Mouse (Mus musculus): ENCODE data around the gene 9130204L05Rik.

Gene 9130204L05Rik

DNA sequence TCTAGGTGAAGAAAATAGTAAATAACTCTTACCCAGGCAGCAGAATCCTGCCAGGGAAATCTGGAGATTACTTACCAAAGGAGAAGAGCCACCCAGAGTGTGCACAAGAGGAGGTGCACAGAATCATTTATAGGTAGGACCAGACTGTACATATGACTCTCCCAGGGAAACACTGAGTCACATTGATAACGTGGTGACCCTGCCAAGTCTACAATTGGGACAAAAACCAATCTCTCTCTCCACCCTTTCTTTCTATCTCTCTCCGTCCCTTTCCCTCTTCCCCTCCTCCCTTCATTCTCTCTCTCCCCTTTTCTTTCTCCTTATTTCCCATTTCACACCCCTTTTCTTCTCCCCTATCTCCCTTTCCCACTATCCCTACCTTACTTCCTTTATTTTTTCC is at the start of gene 9130204L05Rik:
9130204L05Rik (minus strand) TSS at position 101 of the 400 bp plus-strand sequence.
- no peak for DNase-seq (ENCODE audit: low read depth)

DNA sequence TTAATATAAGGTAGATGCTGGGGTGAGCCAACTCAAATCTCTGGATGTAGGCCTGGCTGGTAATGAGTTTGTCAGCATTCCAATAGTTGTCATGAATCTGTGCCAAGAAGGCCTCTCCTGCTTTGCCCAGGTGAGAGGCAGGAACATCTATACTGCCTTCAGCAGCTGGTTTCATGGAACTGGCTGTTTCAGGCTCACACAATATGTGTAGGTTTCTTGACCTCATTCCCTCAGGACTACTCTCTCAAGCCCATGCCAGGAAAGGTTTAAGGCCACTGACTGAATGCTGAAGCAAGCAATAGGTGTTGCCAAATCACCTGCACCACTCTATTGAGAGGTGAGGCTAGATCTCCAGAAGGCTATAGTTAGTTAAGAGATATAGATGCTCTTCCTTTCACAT is 18.1 kb upstream of the 9130204L05Rik start:
- no peak for DNase-seq (ENCODE audit: low read depth)

DNA sequence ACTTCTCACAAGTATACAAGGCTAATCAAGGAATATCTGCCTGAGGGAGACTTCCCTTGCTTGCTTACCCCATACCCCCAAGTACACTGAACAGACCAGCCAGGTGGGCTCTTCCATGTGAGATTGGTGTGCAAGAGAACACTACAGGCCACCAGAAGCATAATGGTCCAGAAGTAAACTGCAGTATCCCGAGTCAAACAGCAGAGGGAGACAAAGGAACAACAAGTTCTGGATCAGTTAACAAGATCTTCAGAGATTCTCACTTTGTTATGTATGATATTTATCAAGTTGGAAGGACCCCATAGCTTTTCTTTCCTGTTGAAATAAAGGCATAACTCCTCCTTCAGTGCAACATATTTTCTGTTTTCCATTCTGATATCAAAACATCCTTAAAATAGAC is 31.4 kb downstream of the 9130204L05Rik start:
- peak; percentile 56 for DNase-seq (ENCODE audit: low read depth)

DNA sequence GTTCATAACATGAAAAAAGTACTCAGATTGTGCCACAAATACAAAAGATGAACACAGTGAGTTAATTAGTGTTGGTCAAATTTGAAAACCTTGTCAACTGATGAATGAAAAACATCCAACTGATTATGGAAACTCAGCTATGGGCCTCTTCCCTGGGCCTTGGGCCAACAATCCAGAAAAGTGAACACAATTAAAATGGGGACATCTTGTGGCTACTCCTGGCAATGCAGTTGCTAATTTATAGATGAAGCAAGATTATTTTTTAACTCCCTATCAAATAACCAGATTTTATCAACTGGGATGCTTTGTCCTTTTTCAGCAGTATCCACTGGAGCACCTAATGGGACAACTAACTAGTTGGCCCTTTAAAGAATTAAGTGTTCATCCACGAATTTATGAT is 37.9 kb downstream of the 9130204L05Rik start:
- peak; percentile 38 for DNase-seq (ENCODE audit: low read depth)

All from 416B (cell line).